Mouse (Mus musculus): ENCODE results near the gene Lst1.

DNA sequence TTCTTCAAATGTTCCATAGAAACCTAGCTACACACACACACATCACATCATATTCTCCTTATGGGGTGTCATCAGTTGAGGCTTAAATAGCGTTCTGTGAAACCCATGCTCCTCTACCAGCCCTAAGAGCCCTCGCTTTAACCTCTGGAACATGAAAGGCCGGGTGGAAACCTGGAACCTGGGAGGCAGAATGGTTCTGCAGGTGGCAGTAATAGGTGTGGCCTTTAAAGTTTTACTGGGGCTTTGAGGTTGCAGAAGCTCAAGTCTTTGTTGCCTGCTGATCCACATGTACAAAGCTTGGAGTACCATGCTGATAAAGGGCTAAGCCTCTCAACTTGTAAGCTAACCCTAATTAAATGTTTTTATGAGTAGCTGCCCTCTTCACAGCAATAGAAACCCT is 40.9 kb downstream of the Lst1 start:
- no peak for TF ChIP-seq CTCF (IDR thresholded peaks at IDR 0.05; ENCODE audit: borderline replicate concordance, control insufficient read depth, extremely low read depth, insufficient read depth, low read length, poor library complexity)
- no peak for TF ChIP-seq POLR2A (IDR thresholded peaks at IDR 0.05; ENCODE audit: control insufficient read depth, extremely low read depth, insufficient read depth, low read length, poor library complexity)
